Mouse (Mus musculus): ENCODE measurements around the gene Slc2a1. TPM values are rescaled to one million over a fixed set of nuclear protein-coding genes. Genes with fewer than 3 reads are reported as not detected.

Slc2a1 gene
- 131 and 168 TPM in 2 replicates for polyA plus RNA-seq (2012; rRNA removed)

GRCm38 (mm10) chr4:119108495-119109408, at the start of gene Slc2a1:
Gene Slc2a1 (plus strand): TSS chr4:119108711.

DNA sequence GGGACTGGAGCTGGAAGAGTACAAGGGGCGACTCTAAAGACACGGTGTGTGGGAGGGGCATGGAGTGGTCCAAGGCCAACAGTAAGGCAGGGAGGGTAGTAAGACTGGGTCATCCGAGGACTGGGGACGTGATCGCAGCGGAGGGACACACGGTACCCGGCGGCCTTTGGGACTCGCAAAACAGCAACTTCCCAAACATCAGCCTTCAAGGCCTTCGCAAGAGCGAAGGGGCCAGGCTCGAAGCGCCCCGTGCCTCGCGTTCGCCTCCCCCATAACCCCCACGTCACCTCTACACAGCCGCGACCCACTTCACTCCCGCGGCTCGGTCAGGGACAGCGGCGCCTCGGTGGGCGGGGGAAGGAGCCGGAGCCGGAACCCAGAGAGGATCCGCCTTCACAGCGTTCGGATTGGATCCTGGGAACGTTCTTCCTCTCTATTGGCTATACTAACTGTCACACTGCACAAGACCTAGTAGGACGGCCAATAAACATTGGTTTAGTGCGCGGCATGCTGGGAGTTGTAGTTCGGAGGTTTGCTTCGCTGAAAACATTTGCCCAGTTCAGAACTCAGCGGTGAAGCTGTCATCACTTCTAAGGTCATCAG, 65.4 kb downstream of the Slc2a1 start, which contains the start of gene Zfp691:
Gene Zfp691, minus strand, starts transcription at position 345 of the 603 bp plus-strand sequence.

Other genes with a start within 250 kb of the Slc2a1 start
- not detected in 2 replicates for gene Olfr1331, start 244.1 kb upstream of the Slc2a1 start, polyA plus RNA-seq (2012; rRNA removed)
- not detected in 2 replicates for gene Olfr1330, start 220.1 kb upstream of the Slc2a1 start, polyA plus RNA-seq (2012; rRNA removed)
- gene Olfr1329, start 191.2 kb upstream of the Slc2a1 start, polyA plus RNA-seq (2012; rRNA removed): not detected in 2 replicates
- gene Olfr1328, start 170.1 kb upstream of the Slc2a1 start, polyA plus RNA-seq (2012; rRNA removed): not detected in 2 replicates
- gene Lao1, start 147.1 kb upstream of the Slc2a1 start, polyA plus RNA-seq (2012; rRNA removed): not detected in 2 replicates
- 2.7 and 3.1 TPM in 2 replicates for gene Zfp691, start 65.5 kb downstream of the Slc2a1 start, polyA plus RNA-seq (2012; rRNA removed)
- 185 and 211 TPM in 2 replicates for gene Ermap, start 81.3 kb downstream of the Slc2a1 start, polyA plus RNA-seq (2012; rRNA removed)
- gene Svbp, start 86.6 kb downstream of the Slc2a1 start, polyA plus RNA-seq (2012; rRNA removed): 50.0 and 58.2 TPM in 2 replicates
- not detected in 2 replicates for gene Tmem269, start 109.5 kb downstream of the Slc2a1 start, polyA plus RNA-seq (2012; rRNA removed)
- 2.6 and 3.3 TPM in 2 replicates for gene AU022252, start 124.0 kb downstream of the Slc2a1 start, polyA plus RNA-seq (2012; rRNA removed)
- gene P3h1, start 124.2 kb downstream of the Slc2a1 start, polyA plus RNA-seq (2012; rRNA removed): 8.4 and 9.3 TPM in 2 replicates
- not detected in 2 replicates for gene Cldn19, start 146.7 kb downstream of the Slc2a1 start, polyA plus RNA-seq (2012; rRNA removed)
- 266 and 272 TPM in 2 replicates for gene Ybx1, start 185.9 kb downstream of the Slc2a1 start, polyA plus RNA-seq (2012; rRNA removed)
- gene Ppih, start 211.8 kb downstream of the Slc2a1 start, polyA plus RNA-seq (2012; rRNA removed): 56.8 and 62.2 TPM in 2 replicates